ENCODE assay signal across 8 mouse cellular contexts in the genomic region with DNA sequence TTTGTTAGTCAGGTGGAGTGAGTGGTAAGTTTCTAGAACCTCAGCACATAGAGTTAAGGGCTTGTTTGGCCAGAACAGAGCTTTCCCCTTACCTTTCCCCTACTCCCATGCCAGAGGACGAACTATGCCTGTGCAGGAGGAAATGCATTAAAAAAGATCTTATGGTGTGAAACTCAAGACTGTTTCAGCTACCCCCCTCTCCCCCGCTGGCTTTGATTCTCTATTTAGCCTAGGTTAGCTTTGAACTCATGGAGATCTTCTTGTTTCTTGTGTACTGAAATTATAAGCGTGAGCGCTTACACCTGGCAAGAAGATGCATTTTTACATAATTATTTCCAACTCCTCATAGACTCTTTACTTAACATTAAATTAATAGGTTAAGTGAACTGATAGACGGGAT. TPM values are rescaled to one million over a fixed set of nuclear protein-coding genes. Genes with fewer than 3 reads are reported as not detected.
DNase-seq lines count a peak whose midpoint lies in the region; ATAC-seq and TF ChIP-seq lines count a peak whose summit lies in the region.

No protein-coding gene starts in this region.

- WGBS in lung, postnatal 0 days, result 6% methylated on average over 5 of the region's 5 CpGs
- 6% methylated on average over 5 of the region's 5 CpGs for WGBS in limb, embryonic 13.5 days
- WGBS in stomach, embryonic 15.5 days, result 4% methylated on average over 5 of the region's 5 CpGs

- no peaks in the 10 kb centered on the region for H3K9me3 ChIP-seq in lung, postnatal 0 days (ENCODE audit: low read length)
- H3K9me3 ChIP-seq in limb, embryonic 13.5 days, result no peaks in the 10 kb centered on the region
- no peaks in the 10 kb centered on the region for H3K9me3 ChIP-seq in stomach, embryonic 15.5 days

- peak overlapping the region; percentile 98 for H3K27ac ChIP-seq in lung, postnatal 0 days (ENCODE audit: low read length)
- H3K27ac ChIP-seq in limb, embryonic 13.5 days, result peak overlapping the region; percentile 96
- peak overlapping the region; percentile 97 for H3K27ac ChIP-seq in stomach, embryonic 15.5 days

- no peak for TF ChIP-seq CTCF in lung, postnatal 0 days (IDR thresholded peaks at IDR 0.05)

- TF ChIP-seq EP300 in lung, postnatal 0 days (IDR thresholded peaks at IDR 0.05), result no peak

- H3K4me3 ChIP-seq in lung, postnatal 0 days (ENCODE audit: low read depth, low read length), result peak overlapping the region; percentile 70
- H3K4me3 ChIP-seq in limb, embryonic 13.5 days, result peak overlapping the region; percentile 93
- H3K4me3 ChIP-seq in stomach, embryonic 15.5 days (replicated peaks), result peak overlapping the region; percentile 97

- peak overlapping the region; percentile 83 for H3K9ac ChIP-seq in lung, postnatal 0 days (replicated peaks; ENCODE audit: low read depth)
- peak overlapping the region; percentile 91 for H3K9ac ChIP-seq in limb, embryonic 13.5 days
- peak overlapping the region; percentile 65; the same call in 1 of the 2 replicates for H3K9ac ChIP-seq in stomach, embryonic 15.5 days

- no peaks in the 10 kb centered on the region for H3K36me3 ChIP-seq in lung, postnatal 0 days (ENCODE audit: insufficient read depth, low read length)
- peaks cover 12% of the 10 kb centered on the region for H3K36me3 ChIP-seq in limb, embryonic 13.5 days
- H3K36me3 ChIP-seq in stomach, embryonic 15.5 days, result peaks cover 3% of the 10 kb centered on the region; the same call in 1 of the 2 replicates

- ATAC-seq in cerebellum, adult (ENCODE audit: insufficient number of reproducible peaks, low FRiP score, low TSS enrichment), result 0 out of 2 replicates have a peak, but pooled peaks have one; percentile 1
- ATAC-seq in lung, postnatal 0 days, result no peak
- ATAC-seq in limb, embryonic 13.5 days (ENCODE audit: low FRiP score, low read depth), result no peak
- no peak for ATAC-seq in stomach, embryonic 15.5 days (ENCODE audit: insufficient read depth, low FRiP score, low read depth)

- peaks cover 3% of the 10 kb centered on the region; the same call in 1 of the 2 replicates for H3K4me1 ChIP-seq in lung, postnatal 0 days (ENCODE audit: insufficient read depth, low read depth, low read length)
- peaks cover 21% of the 10 kb centered on the region; the same call in 1 of the 2 replicates for H3K4me1 ChIP-seq in limb, embryonic 13.5 days
- H3K4me1 ChIP-seq in stomach, embryonic 15.5 days, result no peaks in the 10 kb centered on the region

- H3K27me3 ChIP-seq in lung, postnatal 0 days (replicated peaks; ENCODE audit: insufficient read depth, low read length), result no peaks in the 10 kb centered on the region
- H3K27me3 ChIP-seq in limb, embryonic 13.5 days, result no peaks in the 10 kb centered on the region
- H3K27me3 ChIP-seq in stomach, embryonic 15.5 days (replicated peaks), result no peaks in the 10 kb centered on the region

- H3K4me2 ChIP-seq in lung, postnatal 0 days (replicated peaks; ENCODE audit: low read depth, low read length), result peak overlapping the region; percentile 60
- peak overlapping the region; percentile 64 for H3K4me2 ChIP-seq in limb, embryonic 13.5 days (replicated peaks)
- peak overlapping the region; percentile 62 for H3K4me2 ChIP-seq in stomach, embryonic 15.5 days

- no peak for DNase-seq in cerebellum, adult 8-10 months
- no peak for DNase-seq in lung, postnatal 0 days (ENCODE audit: low spot score)
- DNase-seq in lung, postnatal 36 days, result no peak
- no peak for DNase-seq in natural killer cell, adult 2 months (ENCODE audit: low spot score in 2 of 2)
- DNase-seq in cerebellum, adult 18-20 months, result no peak

RNA-seq across cellular contexts. Expression of a gene that starts 0.8 kb away (rescaled TPM):
- 22.2 and 31.8 TPM in 2 replicates for polyA plus RNA-seq in lung, postnatal 0 days (2015; fragmentation: Nextera tagmentation; extraction: Ambion mirVana)
- 37.5 and 41.7 TPM in 2 replicates for polyA plus RNA-seq in limb, embryonic 13.5 days (2015; fragmentation: Nextera tagmentation; extraction: Ambion mirVana)
- 25.6 and 31.9 TPM in 2 replicates for polyA plus RNA-seq in stomach, embryonic 15.5 days (2015; fragmentation: Nextera tagmentation; extraction: Ambion mirVana)

RNA-seq across cellular contexts. Expression of a gene that starts 1.1 kb away (rescaled TPM):
- polyA plus RNA-seq in lung, postnatal 0 days (2015; fragmentation: Nextera tagmentation; extraction: Ambion mirVana), result 11.1 and 11.7 TPM in 2 replicates
- polyA plus RNA-seq in limb, embryonic 13.5 days (2015; fragmentation: Nextera tagmentation; extraction: Ambion mirVana), result 24.4 and 27.5 TPM in 2 replicates
- 20.1 and 21.3 TPM in 2 replicates for polyA plus RNA-seq in stomach, embryonic 15.5 days (2015; fragmentation: Nextera tagmentation; extraction: Ambion mirVana)

RNA-seq across cellular contexts. Expression of a gene that starts 33.1 kb away (rescaled TPM):
- 18.8 and 22.3 TPM in 2 replicates for polyA plus RNA-seq in lung, postnatal 0 days (2015; fragmentation: Nextera tagmentation; extraction: Ambion mirVana)
- 23.4 and 24.1 TPM in 2 replicates for polyA plus RNA-seq in limb, embryonic 13.5 days (2015; fragmentation: Nextera tagmentation; extraction: Ambion mirVana)
- 25.5 and 28.6 TPM in 2 replicates for polyA plus RNA-seq in stomach, embryonic 15.5 days (2015; fragmentation: Nextera tagmentation; extraction: Ambion mirVana)
